Mouse (Mus musculus) gastrocnemius, adult 2 months (tissue): ENCODE results near the gene Tmed2. TPM values are rescaled to one million over a fixed set of nuclear protein-coding genes. Genes with fewer than 3 reads are reported as not detected.
"Not testable (repeated sequence)": the region's sequence is repeated elsewhere in the genome, so short reads cannot be mapped to it uniquely, and the experiment has no call there.

ENCODE experiments used
- DNase-seq: peaks from one replicate; pipeline ENCODE4 v3.0.0; 2022
- H3K27ac ChIP-seq: fragments of 200-600 bp; 2 replicates; pipeline ENCODE4 v1.8.1; 2022; ENCODE audit warnings: mild to moderate bottlenecking
- H3K4me3 ChIP-seq: fragments of 200-600 bp; 2 replicates; pipeline ENCODE4 v1.8.1; 2022; ENCODE audit warnings: mild to moderate bottlenecking, moderate library complexity
- CTCF ChIP-seq: fragments of 200-600 bp; IDR thresholded peaks from 2 replicates; pipeline ENCODE4 v1.8.1; 2022; ENCODE audit warnings: antibody characterized with exemption, mild to moderate bottlenecking, moderate library complexity
- intact Hi-C: fragments of 180-260 bp; cut with DNase I; formaldehyde crosslinking; loops from one replicate; pipeline ENCODE4 v1.15.1; 2025
- total RNA-seq, 2 experiments: library from RNA; stranded (reverse); gene quantifications; 2 replicates each; pipeline ENCODE4 v1.2.3; 2021

Tmed2 gene
- total RNA-seq, 2 experiments from 2014 or later = 144 to 170 TPM

DNA sequence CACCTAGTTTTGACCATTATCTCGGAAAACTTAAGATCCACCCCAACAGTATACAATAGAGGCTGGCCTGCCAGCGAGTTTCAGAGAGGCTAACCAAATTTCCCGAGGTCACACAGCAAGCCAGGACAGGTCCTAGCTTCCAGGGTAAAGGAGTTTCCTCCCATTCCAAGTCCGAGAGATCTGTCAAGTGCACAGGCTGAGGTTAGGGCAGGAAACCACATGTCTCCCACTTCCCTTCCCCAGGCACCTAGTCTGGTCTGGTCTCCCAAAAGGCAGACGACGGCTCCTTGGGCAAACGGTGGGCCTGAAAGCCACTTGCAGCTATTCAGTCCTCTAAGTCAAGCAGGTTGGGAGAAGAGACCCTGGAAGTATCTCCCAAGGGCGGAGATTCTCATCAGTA is 10.8 kb upstream of the Tmed2 start:
- TF ChIP-seq CTCF = no peak
- DNase-seq = peak; percentile 43
- Histone ChIP-seq H3K4me3 (peak overlapping the region; percentile 92), H3K27ac (peak overlapping the region; percentile 99)
- intact Hi-C loops = loop anchor here (5.0 kb wide), 1 partner anchor 32 kb away; no protein-coding TSS in a partner anchor

DNA sequence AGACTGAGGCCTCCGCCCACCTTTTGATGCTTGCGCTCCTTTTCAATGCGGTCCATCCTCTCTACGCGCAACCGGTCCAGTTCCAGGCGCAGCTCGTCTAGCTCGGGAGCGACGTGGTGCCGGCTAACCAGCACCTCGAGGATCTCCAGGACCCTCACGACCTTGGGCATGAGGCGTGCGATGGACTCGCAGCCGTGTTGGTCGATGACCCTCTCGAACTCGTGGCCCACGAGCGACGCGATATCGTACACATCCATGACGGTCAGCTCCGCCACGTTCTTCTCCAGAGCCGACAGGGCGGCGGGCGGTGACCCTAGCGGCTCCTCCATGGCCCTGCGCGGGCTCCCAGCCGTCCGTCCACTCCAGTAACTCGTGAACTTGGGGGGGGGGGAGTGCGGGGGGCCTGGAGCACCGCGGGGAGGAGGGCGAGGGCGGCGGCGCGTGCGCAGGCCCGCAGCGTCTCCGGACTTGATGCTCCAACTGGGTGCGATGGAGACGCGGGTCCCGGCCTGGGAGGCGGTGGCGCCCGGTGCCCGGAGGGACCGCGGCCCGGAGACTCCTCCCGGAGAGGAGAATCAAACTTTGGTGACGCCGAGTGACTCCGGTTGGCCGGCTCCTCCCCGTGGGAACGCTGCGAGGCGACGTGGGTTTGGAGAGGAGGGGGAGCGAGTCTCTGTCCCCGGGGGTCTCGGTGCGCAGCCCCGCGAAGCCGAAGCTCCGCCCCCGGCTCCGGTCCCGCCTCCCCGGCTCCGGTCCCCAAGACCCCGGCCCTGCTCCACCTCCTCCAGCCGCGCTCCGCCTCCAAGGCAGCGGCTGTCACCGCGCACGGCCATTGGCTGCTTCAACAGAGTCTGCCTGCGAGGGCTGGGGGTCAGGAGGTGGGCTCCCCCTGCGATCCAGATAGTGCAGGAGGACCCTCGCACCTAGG is 9.6 kb upstream of the Tmed2 start, which contains the start of gene Rilpl1:
Gene Rilpl1, minus strand, starts transcription at position 737 of the 928 bp plus-strand sequence.
- peak within 1 kb of the TSS; percentile 99 for H3K27ac ChIP-seq
- DNase-seq = peak; percentile 94
- peak; percentile 22; the same call in 1 of the 2 replicates for TF ChIP-seq CTCF
- intact Hi-C loops = loop anchor here (5.0 kb wide), 1 partner anchor 34 kb away; no protein-coding TSS in a partner anchor
- peak within 1 kb of the TSS; percentile 92 for H3K4me3 ChIP-seq

DNA sequence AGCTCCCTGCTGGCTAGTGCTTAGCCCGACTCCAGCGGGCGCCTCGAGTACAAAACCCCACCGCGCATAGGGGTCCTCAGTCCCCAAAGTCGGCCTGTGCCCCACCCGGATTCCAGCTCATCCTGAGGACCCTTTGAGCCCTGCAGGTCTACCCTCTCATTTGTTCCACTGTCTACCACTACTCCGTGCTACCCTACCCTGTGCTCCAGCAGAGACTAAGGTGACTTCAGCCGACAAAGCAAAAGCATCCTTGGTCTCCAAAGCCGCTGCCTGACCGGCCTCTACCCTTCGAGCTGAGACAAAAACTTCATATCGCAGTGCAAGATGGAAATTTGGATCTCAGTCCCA is 8.9 kb upstream of the Tmed2 start:
- H3K27ac ChIP-seq = peak overlapping the region; percentile 99
- H3K4me3 ChIP-seq = peak overlapping the region; percentile 92
- DNase-seq = no peak
- intact Hi-C loops = loop anchor here (5.0 kb wide), 1 partner anchor 34 kb away; no protein-coding TSS in a partner anchor
- no peak for TF ChIP-seq CTCF

DNA sequence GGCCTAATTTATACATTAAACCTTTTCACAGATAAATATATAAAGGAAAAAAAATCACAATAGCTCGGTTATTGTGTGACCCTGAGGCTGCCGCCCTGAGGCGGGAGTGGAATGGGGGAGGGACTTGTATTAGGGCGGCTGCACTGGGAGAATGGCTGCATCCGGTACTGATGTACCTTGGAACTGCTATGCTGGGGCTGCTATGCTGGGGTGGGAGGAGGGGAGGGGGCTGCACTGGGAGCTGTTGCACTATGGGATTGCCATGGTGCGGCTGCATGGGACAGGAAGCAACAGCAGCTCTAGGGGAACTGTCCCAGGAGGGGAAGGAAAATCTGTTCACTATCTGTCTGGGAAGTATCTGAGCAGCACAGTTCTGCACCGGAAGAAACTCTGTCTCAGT is 8.0 kb upstream of the Tmed2 start:
- H3K4me3 ChIP-seq = no peak overlapping the region
- intact Hi-C loops = loop anchor here (5.0 kb wide), 1 partner anchor 35 kb away; no protein-coding TSS in a partner anchor
- no peak for TF ChIP-seq CTCF
- H3K27ac ChIP-seq = peak overlapping the region; percentile 99
- DNase-seq = peak; percentile 26

DNA sequence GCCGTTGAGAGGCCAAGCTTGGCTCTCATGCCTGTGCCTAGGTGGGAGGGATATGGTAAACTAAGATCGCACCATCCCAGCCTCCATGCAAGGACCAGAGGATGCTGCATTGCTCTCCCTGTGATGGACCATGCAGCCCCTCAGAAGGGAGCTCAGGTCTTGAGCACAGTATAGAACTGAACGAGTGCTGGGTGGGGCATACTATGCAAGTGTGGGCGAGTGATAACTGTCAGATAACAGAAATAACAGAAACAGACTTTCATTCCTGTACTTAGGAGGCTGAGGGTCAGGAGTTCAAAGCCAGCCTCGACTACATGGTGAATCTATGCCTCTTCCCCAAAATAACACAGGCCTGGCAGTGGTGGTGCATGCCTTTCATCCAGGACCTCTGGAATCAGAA is 5.5 kb upstream of the Tmed2 start:
- TF ChIP-seq CTCF = no peak
- DNase-seq = peak; percentile 13
- intact Hi-C loops = loop anchor here (5.0 kb wide), 1 partner anchor 173 kb away; the partner anchor contains the start of gene Cdk2ap1

DNA sequence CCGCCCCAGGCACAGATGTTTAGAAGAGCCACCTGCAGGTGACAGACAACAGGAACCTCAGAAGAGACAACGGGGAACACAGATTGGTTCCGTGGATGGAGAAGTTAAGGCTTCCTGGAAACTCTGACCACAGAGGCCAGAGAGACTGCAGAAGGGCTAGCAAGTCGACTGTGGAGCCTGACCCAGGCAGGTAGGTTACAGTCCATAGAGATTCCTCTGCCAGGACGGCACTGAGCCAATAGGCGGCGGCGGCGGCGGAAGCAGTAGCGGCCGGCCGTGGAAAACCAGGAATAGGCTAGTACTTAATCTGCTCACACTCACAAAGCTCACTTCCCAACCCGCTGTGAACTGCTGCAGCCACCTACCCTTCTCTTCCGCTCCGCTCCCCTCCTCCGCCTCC is 3.7 kb upstream of the Tmed2 start:
- TF ChIP-seq CTCF = no peak
- DNase-seq = peak; percentile 84
- Histone ChIP-seq H3K27ac (peak overlapping the region; percentile 86), H3K4me3 (peak overlapping the region; percentile 54)
- intact Hi-C loops = loop anchor here (5.0 kb wide), 1 partner anchor 174 kb away; the partner anchor contains the start of gene Cdk2ap1

More for the DNA sequence above, 5.5 kb upstream of the Tmed2 start:
- H3K4me3 ChIP-seq = no peak overlapping the region
- H3K27ac ChIP-seq = no peak overlapping the region

DNA sequence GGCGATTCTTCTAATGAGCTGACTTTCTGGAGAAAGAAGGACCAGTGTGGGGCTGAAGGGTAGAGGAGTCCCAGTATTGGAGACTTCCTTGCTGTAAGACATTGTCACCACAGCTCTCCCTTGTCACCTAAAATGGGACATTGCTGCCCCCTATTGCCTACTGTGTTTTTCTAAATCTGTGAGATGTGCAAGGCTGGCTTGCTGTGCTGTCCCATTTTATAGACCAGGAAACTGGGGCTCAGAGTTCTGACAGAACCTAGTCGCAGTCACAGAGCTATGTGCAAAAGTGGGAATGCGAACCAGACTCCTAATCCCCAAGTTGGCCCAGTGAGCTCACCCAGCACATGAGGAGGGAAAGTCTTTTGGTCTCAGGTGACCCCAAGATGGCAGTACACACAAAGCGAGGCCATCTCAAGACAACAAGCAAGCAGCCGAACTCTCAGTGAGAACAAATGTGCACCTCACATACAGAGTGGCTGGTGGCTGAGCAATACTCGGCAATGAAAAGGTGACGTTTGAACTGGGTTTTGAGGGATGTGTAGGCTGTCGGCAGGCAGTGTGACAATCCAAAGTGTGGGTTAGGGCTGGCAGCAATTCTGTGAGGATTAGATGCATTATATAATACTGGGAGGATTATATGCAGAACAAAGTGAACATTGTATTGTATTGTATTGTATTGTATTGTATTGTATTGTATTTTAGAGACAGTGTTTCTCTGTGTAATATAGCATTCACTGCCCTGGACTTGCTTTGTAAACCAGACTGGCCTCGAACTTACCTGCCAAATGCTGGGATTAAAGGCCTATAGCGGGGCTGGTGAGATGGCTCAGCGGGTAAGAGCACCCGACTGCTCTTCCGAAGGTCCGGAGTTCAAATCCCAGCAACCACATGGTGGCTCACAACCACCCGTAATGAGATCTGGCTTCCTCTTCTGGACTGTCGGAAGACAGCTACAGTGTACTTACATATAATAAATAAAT is 1.4 kb upstream of the Tmed2 start:
- intact Hi-C loops = loop anchor here (1.0 to 5.0 kb wide), 2 partner anchors 107 to 177 kb away; partner anchors contain the start of gene Cdk2ap1
- TF ChIP-seq CTCF = peak; percentile 73
- Histone ChIP-seq H3K27ac (peak overlapping the region; percentile 0; the same call in 1 of the 2 replicates), H3K4me3 (no peak overlapping the region)
- peak; percentile 63 for DNase-seq

DNA sequence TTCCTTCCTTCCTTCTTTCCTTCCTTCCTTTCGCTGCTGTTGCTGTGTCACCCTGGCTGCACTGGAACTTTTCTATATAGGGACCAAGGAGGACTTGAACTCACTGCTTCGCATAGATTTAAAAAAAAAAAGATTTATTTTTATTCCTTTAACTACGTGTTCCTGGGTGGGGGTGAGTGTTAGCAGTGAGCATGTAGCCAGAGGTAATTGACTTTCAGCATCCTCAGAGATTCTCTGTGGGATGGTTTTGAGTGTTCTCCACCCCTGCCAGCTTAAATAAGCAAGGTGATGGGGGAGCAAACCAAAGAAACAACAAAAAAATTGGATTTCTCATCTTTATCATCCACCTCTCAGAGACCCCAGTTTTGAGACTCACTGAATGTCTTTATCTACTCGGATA is 590 bp upstream of the Tmed2 start:
- DNase-seq = no peak
- intact Hi-C loops = loop anchor here (5.0 kb wide), 1 partner anchor 178 kb away; the partner anchor contains the start of gene Cdk2ap1
- TF ChIP-seq CTCF = no peak
- peak overlapping the region; percentile 87 for H3K27ac ChIP-seq
- peak overlapping the region; percentile 95 for H3K4me3 ChIP-seq

DNA sequence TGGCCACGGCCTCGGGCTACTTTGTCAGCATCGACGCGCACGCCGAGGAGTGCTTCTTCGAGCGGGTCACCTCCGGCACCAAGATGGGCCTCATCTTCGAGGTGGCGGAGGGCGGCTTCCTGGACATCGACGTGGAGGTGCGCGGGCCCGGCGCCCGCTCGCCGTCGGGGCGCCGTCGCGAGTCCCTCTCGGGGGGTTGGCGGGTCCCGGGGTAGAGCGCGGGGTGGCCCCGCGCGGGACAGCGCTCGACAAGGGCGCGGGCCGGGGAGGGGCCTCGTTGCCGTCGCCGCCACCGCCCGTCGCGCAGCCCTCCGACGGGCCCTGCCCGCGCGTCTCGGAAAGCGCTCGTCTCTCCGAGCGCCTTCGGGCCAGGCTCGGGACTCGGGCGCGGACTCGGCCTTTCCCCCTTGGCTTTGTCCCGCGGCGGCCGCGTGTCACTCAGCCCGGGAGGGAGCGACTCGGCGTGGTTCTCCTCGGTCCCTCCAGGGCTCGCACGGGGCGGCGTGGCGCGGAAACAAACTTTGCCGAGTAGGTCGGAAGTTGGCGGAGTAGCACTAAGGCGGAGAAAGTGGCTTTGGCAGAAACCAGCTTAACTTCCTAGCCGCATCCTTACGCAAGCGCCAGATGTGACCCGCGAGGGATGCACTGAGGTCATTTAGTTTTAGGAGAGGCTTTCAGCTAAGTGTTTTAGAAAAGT is 558 bp downstream of the Tmed2 start:
- peak overlapping the region; percentile 95 for H3K4me3 ChIP-seq
- TF ChIP-seq CTCF = no peak
- peak; percentile 85 for DNase-seq
- intact Hi-C loops = no loop called here
- peak overlapping the region; percentile 93 for H3K27ac ChIP-seq

DNA sequence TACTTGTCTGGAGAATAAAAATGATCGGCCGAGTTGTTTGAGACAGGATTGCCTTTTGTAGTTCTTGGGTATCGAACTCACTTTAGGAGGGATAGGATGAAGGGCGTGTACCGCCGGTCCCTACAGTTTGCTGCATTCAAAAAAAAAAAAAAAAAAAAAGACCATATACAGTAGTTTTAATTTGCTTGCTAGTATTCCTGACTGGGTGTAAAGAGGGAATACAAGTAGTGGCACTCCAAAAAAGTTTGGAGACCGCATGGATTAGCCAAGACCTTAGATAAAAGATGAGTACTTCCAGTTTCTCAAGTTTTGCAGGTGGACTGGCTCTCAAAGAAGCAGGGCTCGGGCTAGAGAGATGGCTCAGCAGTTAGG is 1.1 kb downstream of the Tmed2 start:
- DNase-seq = no peak
- intact Hi-C loops = no loop called here
- H3K4me3 ChIP-seq = peak overlapping the region; percentile 95
- TF ChIP-seq CTCF = no peak
- peak overlapping the region; percentile 93 for H3K27ac ChIP-seq

DNA sequence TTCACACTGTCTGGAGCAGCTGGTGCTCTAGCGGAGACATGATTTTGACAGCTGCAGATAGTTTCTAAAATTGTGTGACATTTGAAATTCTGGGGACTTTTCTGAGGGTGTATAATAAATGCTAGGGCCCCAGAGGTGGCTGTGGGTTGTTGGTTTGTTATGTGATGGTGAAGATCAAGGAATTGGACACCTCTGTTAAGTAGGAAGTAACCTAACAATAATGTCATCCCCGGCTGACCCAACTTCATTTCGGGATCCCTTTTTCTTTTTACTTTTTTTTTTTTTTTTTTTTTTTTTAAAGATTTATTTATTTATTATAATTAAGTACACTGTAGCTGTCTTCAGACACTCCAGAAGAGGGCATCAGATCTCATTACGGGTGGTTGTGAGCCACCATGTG is 10.2 kb downstream of the Tmed2 start:
- H3K4me3 ChIP-seq, H3K27ac ChIP-seq, intact Hi-C loops, DNase-seq: not testable (repeated sequence)
